ENCODE assay signal across 25 mouse cellular contexts in the genomic region with DNA sequence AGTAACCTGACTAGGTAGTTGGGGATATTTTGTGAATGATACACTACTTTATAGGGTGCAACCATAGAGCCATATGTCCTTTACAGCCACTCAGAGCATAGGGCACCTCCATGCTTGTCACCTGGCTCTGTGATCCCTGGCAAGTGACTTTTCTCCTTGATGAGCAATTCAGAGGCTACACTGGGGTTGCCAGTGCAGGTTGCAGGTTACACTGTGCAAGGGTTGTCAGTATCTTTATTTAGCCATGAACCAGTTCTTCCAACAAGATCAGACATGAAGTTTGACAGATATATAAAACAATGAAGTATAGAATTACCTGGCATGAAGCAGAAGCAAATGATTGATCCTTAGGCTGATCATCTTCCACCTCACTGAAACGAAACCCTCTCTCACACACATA.
"Had no signal": no experiment of that assay in that cellular context is flagged by ENCODE, and none has a peak within 500 bp of the region (broad histone marks: within the 10 kb centered on the region; RNA-seq: fewer than 3 reads in every experiment).

No protein-coding gene starts in this region.

- H3K9ac ChIP-seq: heart, embryonic 12.5 days; hindbrain, embryonic 12.5 days; hindbrain, embryonic 14.5 days; intestine, embryonic 15.5 days; limb, embryonic 13.5 days; limb, embryonic 15.5 days; liver, embryonic 12.5 days; liver, embryonic 14.5 days had no signal

- ATAC-seq: hindbrain, embryonic 16.5 days; inflammation-experienced regulatory T-cells, adult 6 months; intestine, embryonic 15.5 days; intestine, postnatal 0 days; liver, embryonic 12.5 days had no signal

- H3K27me3 ChIP-seq: heart, embryonic 12.5 days; hindbrain, embryonic 12.5 days; intestine, embryonic 15.5 days; limb, embryonic 13.5 days; limb, embryonic 15.5 days; liver, embryonic 12.5 days had no signal

- H3K4me1 ChIP-seq: liver, embryonic 12.5 days had no signal

- H3K9me3 ChIP-seq: heart, embryonic 10.5 days; heart, embryonic 12.5 days; hindbrain, embryonic 10.5 days; hindbrain, embryonic 12.5 days; intestine, embryonic 15.5 days; limb, embryonic 13.5 days; limb, embryonic 15.5 days; liver, embryonic 12.5 days had no signal

- H3K36me3 ChIP-seq: heart, embryonic 10.5 days; heart, embryonic 12.5 days; hindbrain, embryonic 10.5 days; hindbrain, embryonic 12.5 days; intestine, embryonic 15.5 days; limb, embryonic 13.5 days; limb, embryonic 15.5 days; liver, embryonic 12.5 days had no signal

- H3K4me3 ChIP-seq: heart, adult 2 months; heart, embryonic 10.5 days; heart, embryonic 12.5 days; hindbrain, embryonic 10.5 days; hindbrain, embryonic 12.5 days; intestine, embryonic 15.5 days; layer of hippocampus, adult 2 months; left cerebral cortex, adult 2 months; limb, embryonic 13.5 days; limb, embryonic 15.5 days; liver, embryonic 12.5 days had no signal

- DNase-seq: gastrocnemius, postnatal 10 days; heart, postnatal 10 days; heart, postnatal 4 days; kidney, adult 18-20 months; kidney, adult 8-10 months; kidney, postnatal 10 days; kidney, postnatal 25 days; kidney, postnatal 4 days; left cerebral cortex, postnatal 4 days had no signal

- H3K27ac ChIP-seq: heart, adult 2 months; heart, embryonic 10.5 days; hindbrain, embryonic 10.5 days; hindbrain, embryonic 12.5 days; hindbrain, embryonic 14.5 days; intestine, embryonic 15.5 days; layer of hippocampus, adult 2 months; left cerebral cortex, adult 2 months; limb, embryonic 13.5 days; limb, embryonic 15.5 days; liver, embryonic 12.5 days; liver, embryonic 14.5 days had no signal

- H3K4me2 ChIP-seq: heart, embryonic 12.5 days; hindbrain, embryonic 12.5 days; hindbrain, embryonic 14.5 days; intestine, embryonic 15.5 days; limb, embryonic 13.5 days; limb, embryonic 15.5 days; liver, embryonic 12.5 days had no signal
